Mouse (Mus musculus) sigmoid colon, adult 10 weeks (tissue): Measurements from ENCODE around the gene Klrb1b. TPM values are rescaled to one million over a fixed set of nuclear protein-coding genes. Genes with fewer than 3 reads are reported as not detected.

ENCODE experiments used
- polyA plus RNA-seq: library from polyadenylated mRNA; stranded (reverse); fragments of 350-450 nt; fragmentation: Illumina TruSeq; extraction: RNeasy Lipid Tissue Mini Kit (QIAGEN cat#74804); gene quantifications from one replicate; pipeline ENCODE4 v1.2.3, GENCODE M21; 2014; ENCODE audit warnings: low read depth, low replicate concordance

The Klrb1b gene
- 3.4 TPM for polyA plus RNA-seq

GRCm38 (mm10) chr6:128826132-128826531 is at the start of gene Klrb1b, which contains the start of gene Gm44511:
TSS of gene Klrb1b (minus strand) at chr6:128826331.
TSS of gene Gm44511 (minus strand) at chr6:128826315.

DNA sequence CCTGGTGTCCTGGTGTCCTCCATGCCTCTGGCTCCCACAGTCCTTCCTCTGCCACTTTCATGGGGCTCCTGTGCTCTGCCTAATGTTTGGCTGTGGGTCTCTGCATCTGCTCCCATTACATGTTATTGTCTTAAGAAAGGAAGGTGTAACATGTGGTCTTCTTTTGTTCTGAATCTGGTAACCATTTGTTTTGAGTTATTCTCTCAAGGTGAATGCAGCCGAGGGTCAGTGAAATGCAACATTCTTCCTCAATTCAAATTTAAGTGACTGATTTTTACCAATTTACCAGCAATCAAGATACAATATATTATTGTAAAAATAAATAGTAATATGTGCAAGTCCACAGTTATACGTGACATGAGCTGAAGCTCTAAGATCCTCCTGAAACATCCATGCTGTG is 37.0 kb downstream of the Klrb1b start, which contains the start of gene Klrb1c:
Klrb1c (minus strand) TSS at position 101 of the 400 bp plus-strand sequence.

Other genes with a start within 250 kb of the Klrb1b start
- gene A2ml1, start 244.7 kb downstream of the Klrb1b start, polyA plus RNA-seq = 3.2 TPM
- 0.47 TPM for gene Klrb1a, start 202.8 kb downstream of the Klrb1b start, polyA plus RNA-seq
- 666 TPM for gene Clec2h, start 163.9 kb downstream of the Klrb1b start, polyA plus RNA-seq
- not detected for gene Klrb1, start 103.3 kb downstream of the Klrb1b start, polyA plus RNA-seq
- gene Klrb1c, start 37.1 kb downstream of the Klrb1b start, polyA plus RNA-seq = 0.73 TPM
- gene Gm44511, start within 50 bp of the Klrb1b start, polyA plus RNA-seq = 3.1 TPM
- 10.7 TPM for gene Clec2i, start 61.3 kb upstream of the Klrb1b start, polyA plus RNA-seq
- gene BC035044, start 64.8 kb upstream of the Klrb1b start, polyA plus RNA-seq = 2.3 TPM
- 0.28 TPM for gene Clec2g, start 108.0 kb upstream of the Klrb1b start, polyA plus RNA-seq
- 0.85 TPM for gene Klrb1f, start 219.6 kb upstream of the Klrb1b start, polyA plus RNA-seq